In the genomic region with DNA sequence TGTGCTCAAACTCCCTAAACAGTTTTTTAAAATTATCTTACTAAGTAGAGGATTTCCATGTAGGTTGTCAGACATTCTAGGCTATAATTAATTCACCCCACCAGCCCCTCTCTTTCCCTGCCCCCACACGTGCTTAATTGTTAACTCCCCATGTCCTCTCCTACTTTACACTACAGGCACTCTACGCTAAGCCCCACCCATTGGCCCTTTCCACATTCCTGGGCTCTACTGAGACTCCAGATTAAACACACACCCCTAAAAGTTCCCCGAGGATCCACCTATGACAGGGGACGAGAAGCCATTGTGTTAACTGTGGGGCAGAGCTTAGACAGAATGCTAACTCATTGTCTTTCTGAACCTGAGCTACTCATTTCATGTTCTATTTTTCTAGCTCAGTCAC, we compare ENCODE assay signal across 13 mouse cellular contexts.
"Had no signal": no experiment of that assay in that cellular context is flagged by ENCODE, and none has a peak within 500 bp of the region (broad histone marks: within the 10 kb centered on the region; RNA-seq: fewer than 3 reads in every experiment).

No protein-coding gene starts in this region.

- H3K9me3 ChIP-seq: limb, embryonic 10.5 days; liver, embryonic 15.5 days; midbrain, embryonic 13.5 days had no signal

- H3K4me3 ChIP-seq: left cerebral cortex, adult 2 months; limb, embryonic 10.5 days; liver, embryonic 15.5 days; midbrain, embryonic 13.5 days had no signal

- H3K4me2 ChIP-seq: liver, embryonic 11.5 days; liver, embryonic 15.5 days; midbrain, embryonic 13.5 days had no signal

- DNase-seq: lung, adult 2 months; right cerebral cortex, adult 18-20 months; right cerebral cortex, postnatal 25 days; thymus, postnatal 4 days had no signal

- H3K27me3 ChIP-seq: liver, embryonic 15.5 days; midbrain, embryonic 13.5 days had no signal

- H3K36me3 ChIP-seq: limb, embryonic 10.5 days; liver, embryonic 15.5 days; midbrain, embryonic 13.5 days had no signal

- H3K27ac ChIP-seq: kidney, postnatal 0 days; left cerebral cortex, adult 2 months; limb, embryonic 10.5 days; liver, embryonic 15.5 days; midbrain, embryonic 13.5 days; stomach, postnatal 0 days had no signal

- ATAC-seq: inflammation-experienced regulatory T-cells, adult 6 months; intestine, postnatal 0 days; midbrain, embryonic 13.5 days had no signal

- H3K4me1 ChIP-seq: limb, embryonic 10.5 days; liver, embryonic 15.5 days; midbrain, embryonic 13.5 days had no signal

- H3K9ac ChIP-seq: liver, embryonic 15.5 days; midbrain, embryonic 13.5 days had no signal
